Mouse (Mus musculus) E14TG2a.4 (cell line): Measurements from ENCODE around the gene Sdk1.

ENCODE experiments used
- CTCF ChIP-seq: conservative IDR thresholded peaks from 2 replicates; pipeline ENCODE4 v1.5.1; 2014; ENCODE audit warnings: low read length
- NANOG ChIP-seq: IDR thresholded peaks from 2 replicates; pipeline ENCODE4 v1.6.1; 2014; ENCODE audit warnings: borderline replicate concordance, low read length, mixed read lengths

- TF ChIP-seq CTCF = no peak
- TF ChIP-seq NANOG = no peak
Measured at GRCm38 (mm10) chr5:142163483-142163882, 922.2 kb downstream of the Sdk1 start.
